Mouse (Mus musculus) midbrain, embryonic 11.5 days (tissue): ENCODE measurements around the gene Slc6a11. TPM values are rescaled to one million over a fixed set of nuclear protein-coding genes. Genes with fewer than 3 reads are reported as not detected.

Experiments used
- ATAC-seq: fragments of 200-750 bp; cut with Nextera tagmentation; 2 replicates; pipeline ENCODE4 v1.8.0; 2017; ENCODE audit warnings: moderate TSS enrichment, moderate library complexity; ENCODE audit not compliant: low FRiP score
- DNase-seq: peaks from one replicate; pipeline ENCODE4 v3.0.0; 2015; ENCODE audit warnings: low spot score; ENCODE audit errors: missing footprints
- H3K27ac ChIP-seq: fragments of 300-500 bp; sonication (generic); 2 replicates; pipeline ENCODE4 v1.5.1; 2014; ENCODE audit warnings: low read depth, low read length
- H3K27me3 ChIP-seq: fragments of 300-500 bp; sonication (generic); 2 replicates; pipeline ENCODE4 v1.6.1; 2014; ENCODE audit warnings: mild to moderate bottlenecking, low read length, moderate library complexity, mixed read lengths; ENCODE audit not compliant: control insufficient read depth, insufficient read depth
- H3K36me3 ChIP-seq: fragments of 300-500 bp; sonication (generic); 2 replicates; pipeline ENCODE4 v1.6.1; 2014; ENCODE audit warnings: mild to moderate bottlenecking, low read length, moderate library complexity, mixed read lengths; ENCODE audit not compliant: control insufficient read depth, insufficient read depth
- H3K4me1 ChIP-seq: fragments of 300-500 bp; sonication (generic); 2 replicates; pipeline ENCODE4 v1.6.1; 2014; ENCODE audit warnings: low read length; ENCODE audit not compliant: control insufficient read depth, insufficient read depth
- H3K4me2 ChIP-seq: fragments of 300-500 bp; sonication (generic); 2 replicates; pipeline ENCODE4 v1.6.1; 2014; ENCODE audit warnings: mild to moderate bottlenecking, moderate library complexity
- H3K4me3 ChIP-seq: fragments of 300-500 bp; sonication (generic); 2 replicates; pipeline ENCODE4 v1.5.1; 2014; ENCODE audit warnings: low read depth, low read length
- H3K9ac ChIP-seq: fragments of 300-500 bp; sonication (generic); 2 replicates; pipeline ENCODE4 v1.6.1; 2014; ENCODE audit warnings: low read length
- H3K9me3 ChIP-seq: fragments of 300-500 bp; sonication (generic); 2 replicates; pipeline ENCODE4 v1.6.1; 2016; ENCODE audit warnings: low read length; ENCODE audit not compliant: control insufficient read depth
- WGBS: fragments of 180-500 bp; shearing (Covaris S2); extraction: QIAGEN DNeasy Blood & Tissue Kit; methylation state at CpG from one replicate; pipeline ENCODE4 v1.1.7; 2014; 5-methylcytosine and 5-hydroxymethylcytosine counted together
- polyA plus RNA-seq: library from polyadenylated mRNA; unstranded; fragments of >200 nt; fragmentation: Nextera tagmentation; extraction: Ambion mirVana; gene quantifications from 2 replicates; pipeline ENCODE4 v1.2.1, GENCODE M21; 2014

The Slc6a11 gene
- polyA plus RNA-seq: 0.66 and 0.89 TPM in 2 replicates

DNA sequence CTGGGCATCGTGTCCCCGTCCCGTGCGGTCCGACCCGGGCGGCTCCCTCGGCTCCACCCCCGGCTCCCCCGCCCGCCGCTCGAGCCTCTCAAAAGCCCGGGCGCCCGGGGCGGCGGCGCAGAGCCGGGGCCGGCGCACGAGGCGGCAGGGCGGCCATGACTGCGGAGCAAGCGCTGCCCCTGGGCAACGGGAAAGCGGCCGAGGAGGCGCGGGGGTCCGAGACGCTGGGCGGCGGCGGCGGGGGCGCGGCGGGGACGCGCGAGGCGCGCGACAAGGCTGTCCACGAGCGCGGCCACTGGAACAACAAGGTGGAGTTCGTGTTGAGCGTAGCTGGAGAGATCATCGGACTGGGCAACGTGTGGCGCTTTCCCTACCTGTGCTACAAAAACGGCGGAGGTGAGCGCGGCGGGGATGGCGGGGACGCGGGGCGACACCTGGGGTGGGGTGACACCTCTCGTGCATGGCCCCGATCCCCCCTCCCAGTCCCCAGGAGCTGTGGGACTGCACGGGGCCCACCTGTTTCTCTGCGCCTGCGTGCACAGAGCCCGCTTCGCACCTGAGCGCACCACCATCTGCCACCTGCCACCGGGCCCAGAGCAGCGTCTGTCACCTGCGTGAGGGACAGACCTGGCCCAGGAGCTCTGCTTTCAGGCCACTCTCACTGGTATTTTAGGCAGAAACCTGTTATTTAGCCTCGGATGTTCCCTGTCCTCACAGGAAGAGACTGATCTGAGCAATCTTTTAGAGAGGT, at the start of gene Slc6a11:
Gene Slc6a11, plus strand, starts transcription at position 120 of the 751 bp plus-strand sequence.
- no peaks in the 10 kb centered on the region for H3K36me3 ChIP-seq
- H3K27ac ChIP-seq: no peak within 1 kb of the TSS
- peak within 1 kb of the TSS; percentile 33 for H3K9ac ChIP-seq
- no peaks in the 10 kb centered on the region for H3K9me3 ChIP-seq
- peak; percentile 89 for DNase-seq
- H3K4me2 ChIP-seq: peak within 1 kb of the TSS; percentile 78
- 4% methylated on average over 73 of the region's 76 CpGs for WGBS
- peak; percentile 54 for ATAC-seq
- peak within 1 kb of the TSS; percentile 38 for H3K4me3 ChIP-seq
- peaks cover 3% of the 10 kb centered on the region for H3K4me1 ChIP-seq
- H3K27me3 ChIP-seq: peaks cover 38% of the 10 kb centered on the region

DNA sequence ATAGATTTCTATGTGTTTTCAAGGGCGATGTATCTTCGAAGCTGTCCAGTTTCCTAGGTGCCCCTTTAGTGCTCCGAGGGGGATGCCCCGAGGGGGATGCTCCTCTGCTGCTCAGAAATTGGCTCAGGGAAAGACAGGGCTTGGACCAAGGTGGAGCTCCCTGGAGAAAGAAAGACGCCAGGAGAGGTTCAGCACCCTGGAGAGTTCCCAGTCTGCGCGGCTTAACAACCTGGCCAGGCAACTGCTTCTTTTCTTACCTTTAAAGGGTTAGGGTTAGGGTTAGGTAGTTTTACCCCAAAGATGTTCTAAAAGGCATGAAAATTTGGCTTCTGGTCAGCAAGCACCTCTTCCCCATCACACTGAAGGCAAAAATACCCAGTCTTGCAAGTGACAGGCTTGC, 43.9 kb upstream of the Slc6a11 start:
- no peaks in the 10 kb centered on the region for H3K36me3 ChIP-seq
- H3K4me2 ChIP-seq: no peak overlapping the region
- DNase-seq (peak; percentile 86), ATAC-seq (no peak)
- no peaks in the 10 kb centered on the region; the same call in 1 of the 2 replicates for H3K27me3 ChIP-seq
- no peak overlapping the region for H3K27ac ChIP-seq
- H3K4me3 ChIP-seq: no peak overlapping the region
- H3K9ac ChIP-seq: no peak overlapping the region
- WGBS: 28% methylated on average over 7 of the region's 7 CpGs
- H3K4me1 ChIP-seq: 0 out of 2 replicates have a peak, but pooled peaks cover 2% of the 10 kb centered on the region
- H3K9me3 ChIP-seq: no peaks in the 10 kb centered on the region

DNA sequence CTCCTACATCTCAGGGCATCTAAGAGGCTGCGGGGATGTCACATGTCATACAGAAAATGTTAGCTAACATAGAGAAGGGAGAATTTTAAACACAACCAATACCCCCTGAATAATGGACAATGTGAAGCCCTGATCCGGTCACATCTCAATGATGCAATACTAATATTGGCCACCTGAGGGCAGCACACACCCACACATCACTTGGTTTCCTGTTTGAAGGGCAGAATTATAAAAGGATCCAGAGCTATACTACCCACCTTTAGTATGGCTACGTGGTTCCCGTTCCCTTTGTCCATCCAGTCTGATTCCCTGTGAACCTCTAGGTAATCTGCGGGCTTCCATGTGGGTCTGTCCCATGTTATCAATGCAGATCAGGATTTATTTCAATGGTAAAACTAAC, 41.4 kb upstream of the Slc6a11 start:
- ATAC-seq (0 out of 2 replicates have a peak, but pooled peaks have one; percentile 28), DNase-seq (peak; percentile 99)
- Histone ChIP-seq H3K9ac (no peak overlapping the region), H3K27me3 (no peaks in the 10 kb centered on the region; the same call in 1 of the 2 replicates), H3K9me3 (no peaks in the 10 kb centered on the region), H3K4me3 (no peak overlapping the region), H3K27ac (no peak overlapping the region), H3K36me3 (no peaks in the 10 kb centered on the region), H3K4me1 (0 out of 2 replicates have a peak, but pooled peaks cover 5% of the 10 kb centered on the region), H3K4me2 (no peak overlapping the region)
- 19% methylated on average over 5 of the region's 5 CpGs for WGBS

DNA sequence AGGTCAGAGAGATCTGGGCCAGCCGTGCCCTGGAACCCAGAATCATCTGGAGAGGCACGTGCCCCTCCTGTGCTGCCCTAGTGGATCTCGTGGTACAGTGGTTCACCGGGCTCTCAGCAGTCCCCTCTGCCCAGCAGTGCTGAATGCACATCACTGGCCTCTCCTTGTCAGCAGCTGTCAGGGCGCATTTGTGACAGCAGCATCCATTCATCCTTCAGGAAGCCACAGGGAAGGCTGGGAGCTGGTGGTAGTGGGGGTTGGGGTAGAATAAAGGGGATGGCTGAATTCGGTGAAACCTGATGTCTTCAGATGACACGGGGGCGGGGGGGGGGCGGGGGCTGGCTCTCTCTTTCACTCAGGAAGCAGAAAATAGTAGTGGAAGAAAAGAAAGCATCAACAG, 38.8 kb upstream of the Slc6a11 start:
- no peaks in the 10 kb centered on the region; the same call in 1 of the 2 replicates for H3K27me3 ChIP-seq
- 43% methylated on average over 8 of the region's 9 CpGs for WGBS
- no peak overlapping the region for H3K9ac ChIP-seq
- H3K9me3 ChIP-seq: no peaks in the 10 kb centered on the region
- no peak overlapping the region for H3K4me2 ChIP-seq
- ATAC-seq: no peak
- H3K27ac ChIP-seq: no peak overlapping the region
- H3K4me1 ChIP-seq: 0 out of 2 replicates have a peak, but pooled peaks cover 5% of the 10 kb centered on the region
- no peaks in the 10 kb centered on the region for H3K36me3 ChIP-seq
- DNase-seq: no peak
- no peak overlapping the region for H3K4me3 ChIP-seq

DNA sequence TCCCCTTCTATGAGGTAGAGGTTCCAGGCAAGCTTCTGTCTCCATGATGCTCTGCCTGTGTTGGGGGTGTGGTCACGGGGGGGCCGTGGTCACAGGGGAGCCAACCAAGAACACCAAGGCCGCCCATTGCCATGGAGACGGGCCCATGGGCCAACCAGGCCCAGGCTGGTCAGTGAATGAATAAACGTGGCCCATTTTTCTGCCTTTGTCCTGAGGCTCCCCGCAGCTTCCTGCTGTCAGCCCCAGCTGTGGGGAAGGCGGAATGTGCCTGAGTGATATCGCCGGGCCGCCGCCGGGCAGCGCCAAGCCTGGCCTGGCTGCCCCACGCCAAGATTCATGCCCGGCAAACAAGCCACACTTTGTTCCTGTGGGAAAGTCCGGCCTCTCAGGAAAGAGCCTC, 36.8 kb upstream of the Slc6a11 start:
- 0 out of 2 replicates have a peak, but pooled peaks cover 5% of the 10 kb centered on the region for H3K4me1 ChIP-seq
- H3K4me3 ChIP-seq: no peak overlapping the region
- 59% methylated on average over 16 of the region's 16 CpGs for WGBS
- H3K9ac ChIP-seq: no peak overlapping the region
- no peaks in the 10 kb centered on the region for H3K9me3 ChIP-seq
- DNase-seq (peak; percentile 86), ATAC-seq (peak; percentile 49)
- H3K27me3 ChIP-seq: no peaks in the 10 kb centered on the region; the same call in 1 of the 2 replicates
- H3K27ac ChIP-seq: no peak overlapping the region
- H3K36me3 ChIP-seq: no peaks in the 10 kb centered on the region
- H3K4me2 ChIP-seq: no peak overlapping the region

DNA sequence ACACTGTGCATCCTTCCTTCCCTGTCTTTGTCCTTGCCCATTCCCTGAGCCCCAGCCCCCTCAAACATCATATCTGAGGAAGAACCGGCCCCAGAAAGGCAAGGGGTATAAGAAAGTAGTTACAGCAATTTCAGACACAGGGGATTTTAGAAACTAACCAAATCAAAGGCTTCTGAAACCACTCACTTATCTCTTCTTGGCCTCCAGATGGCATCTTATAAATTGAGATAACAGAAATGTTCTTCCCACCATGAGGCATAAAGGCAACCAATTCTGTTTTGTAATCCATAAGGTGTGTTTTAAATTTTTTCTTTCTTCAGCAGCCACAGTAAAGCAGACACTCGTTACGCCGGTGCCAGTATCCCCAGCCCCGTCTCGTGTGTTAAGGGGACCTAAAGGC, 34.5 kb upstream of the Slc6a11 start:
- H3K9me3 ChIP-seq: no peaks in the 10 kb centered on the region
- DNase-seq (no peak), ATAC-seq (no peak)
- H3K4me1 ChIP-seq: 0 out of 2 replicates have a peak, but pooled peaks cover 5% of the 10 kb centered on the region
- H3K9ac ChIP-seq: no peak overlapping the region
- no peaks in the 10 kb centered on the region; the same call in 1 of the 2 replicates for H3K27me3 ChIP-seq
- H3K4me3 ChIP-seq: no peak overlapping the region
- 87% methylated on average over 6 of the region's 6 CpGs for WGBS
- H3K27ac ChIP-seq: no peak overlapping the region
- H3K36me3 ChIP-seq: no peaks in the 10 kb centered on the region
- no peak overlapping the region for H3K4me2 ChIP-seq

DNA sequence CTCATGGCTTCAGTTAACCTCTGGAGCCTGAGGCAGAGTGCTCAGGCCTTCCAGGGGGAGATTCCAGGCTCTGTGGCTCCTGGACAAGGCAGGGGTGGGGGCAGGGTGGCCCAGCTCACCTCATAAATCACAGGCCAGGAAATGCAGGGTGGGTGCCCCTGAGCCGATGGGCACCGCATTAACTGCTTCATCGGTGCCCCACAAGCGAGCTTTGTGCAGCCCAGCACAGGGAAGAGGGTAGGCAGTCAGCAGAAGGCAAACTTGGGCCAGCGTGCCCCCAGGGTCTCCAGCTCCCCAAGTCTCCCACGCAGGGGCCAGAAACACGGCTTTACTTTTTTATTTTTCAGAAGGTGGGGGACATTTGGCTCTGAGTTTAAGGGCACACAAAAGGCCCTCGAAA, 29.1 kb upstream of the Slc6a11 start:
- no peaks in the 10 kb centered on the region for H3K36me3 ChIP-seq
- DNase-seq (no peak), ATAC-seq (no peak)
- no peaks in the 10 kb centered on the region for H3K4me1 ChIP-seq
- 91% methylated on average over 8 of the region's 8 CpGs for WGBS
- no peak overlapping the region for H3K9ac ChIP-seq
- no peak overlapping the region for H3K4me3 ChIP-seq
- no peaks in the 10 kb centered on the region; the same call in 1 of the 2 replicates for H3K27me3 ChIP-seq
- H3K9me3 ChIP-seq: no peaks in the 10 kb centered on the region
- H3K27ac ChIP-seq: no peak overlapping the region
- no peak overlapping the region for H3K4me2 ChIP-seq

DNA sequence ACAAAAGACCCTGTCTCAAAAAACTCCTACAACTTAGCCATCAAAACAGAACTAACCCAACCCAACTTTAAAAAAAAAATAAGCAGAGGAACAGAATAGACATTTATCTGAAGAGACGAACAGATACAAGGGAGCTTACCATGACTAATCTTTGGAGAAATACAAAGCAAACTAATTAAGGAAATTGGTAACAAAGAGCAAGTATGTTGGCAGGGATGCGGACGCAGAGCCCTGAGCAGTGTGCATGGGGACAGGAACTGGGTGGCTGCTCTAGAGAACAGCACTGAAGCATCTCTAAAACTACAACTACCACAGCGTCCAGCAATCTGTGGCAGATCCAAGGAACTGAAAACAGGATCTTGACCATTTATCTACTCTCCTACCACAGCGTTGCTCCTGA, 11.5 kb upstream of the Slc6a11 start:
- ATAC-seq (no peak), DNase-seq (no peak)
- WGBS: 68% methylated on average over 5 of the region's 5 CpGs

DNA sequence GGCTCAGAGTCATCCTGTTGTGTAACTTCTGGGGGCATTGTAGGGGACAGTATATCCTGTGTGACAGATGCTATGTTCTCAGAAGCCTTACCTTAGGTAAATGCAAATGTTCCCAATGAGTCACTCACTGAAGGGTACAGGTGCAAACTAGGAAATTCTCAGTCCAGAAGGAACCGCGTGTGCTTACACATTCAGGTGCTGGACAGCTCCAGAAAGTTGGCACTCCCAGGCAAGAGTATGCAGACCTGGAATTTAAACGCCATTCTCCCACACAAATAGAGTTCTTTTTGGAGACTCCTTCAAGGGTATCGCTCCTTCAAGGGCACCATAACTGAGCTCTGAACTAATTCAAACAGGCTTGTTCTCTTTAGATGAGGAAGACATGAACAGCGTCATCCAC, 5.5 kb upstream of the Slc6a11 start:
- WGBS: 75% methylated on average over 5 of the region's 5 CpGs
- ATAC-seq: no peak
- no peak overlapping the region for H3K9ac ChIP-seq
- H3K27me3 ChIP-seq: peaks cover 13% of the 10 kb centered on the region
- no peaks in the 10 kb centered on the region for H3K4me1 ChIP-seq
- no peak for DNase-seq
- H3K4me3 ChIP-seq: no peak overlapping the region
- no peak overlapping the region for H3K4me2 ChIP-seq
- H3K9me3 ChIP-seq: no peaks in the 10 kb centered on the region
- no peak overlapping the region for H3K27ac ChIP-seq
- H3K36me3 ChIP-seq: no peaks in the 10 kb centered on the region

More for the DNA sequence above, 11.5 kb upstream of the Slc6a11 start:
- Histone ChIP-seq H3K4me2 (no peak overlapping the region), H3K27ac (no peak overlapping the region), H3K4me1 (no peaks in the 10 kb centered on the region), H3K9ac (no peak overlapping the region), H3K36me3 (no peaks in the 10 kb centered on the region), H3K27me3 (no peaks in the 10 kb centered on the region), H3K4me3 (no peak overlapping the region), H3K9me3 (no peaks in the 10 kb centered on the region)
